Mouse (Mus musculus): ENCODE data around the gene Stat1.

Stat1 gene

DNA sequence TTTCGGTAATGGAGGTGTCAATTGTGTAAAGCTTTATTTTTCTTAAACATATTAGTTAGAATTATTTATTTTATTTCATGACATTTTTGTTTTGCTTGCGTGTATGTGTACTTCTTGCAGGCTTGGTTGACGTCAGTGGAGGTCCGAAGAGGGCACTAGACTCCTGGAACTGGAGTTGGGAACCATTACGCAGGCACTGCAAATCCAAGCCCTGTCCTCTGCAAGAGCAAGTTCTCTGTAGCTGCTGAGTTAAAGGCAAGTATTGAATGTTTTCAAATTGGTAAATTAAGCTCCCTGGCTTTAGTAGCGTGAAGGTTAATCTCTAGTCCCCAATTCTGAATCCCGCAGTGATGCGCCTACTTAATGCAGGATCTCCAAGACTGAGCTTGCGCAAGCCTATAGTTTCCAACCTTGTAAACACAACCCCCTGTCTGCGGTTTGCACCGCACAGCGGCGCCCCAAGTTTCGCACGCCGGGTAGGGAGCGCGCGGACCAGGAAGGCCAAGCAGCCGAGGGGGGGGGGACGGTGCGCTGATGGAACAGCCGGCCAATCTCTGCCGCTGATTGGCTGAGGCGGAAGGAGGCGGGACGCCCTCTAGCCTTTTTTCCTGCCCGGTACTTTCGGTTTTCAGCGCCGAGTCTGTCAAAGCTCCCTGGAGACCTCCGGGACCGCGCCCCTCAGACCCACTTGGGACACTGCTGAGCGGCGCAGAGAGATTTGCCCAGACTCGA, at the start of gene Stat1:
TSS of gene Stat1 (plus strand) at position 581 of the 732 bp plus-strand sequence.
- DNase-seq (ENCODE audit: low spot score): peak; percentile 77

DNA sequence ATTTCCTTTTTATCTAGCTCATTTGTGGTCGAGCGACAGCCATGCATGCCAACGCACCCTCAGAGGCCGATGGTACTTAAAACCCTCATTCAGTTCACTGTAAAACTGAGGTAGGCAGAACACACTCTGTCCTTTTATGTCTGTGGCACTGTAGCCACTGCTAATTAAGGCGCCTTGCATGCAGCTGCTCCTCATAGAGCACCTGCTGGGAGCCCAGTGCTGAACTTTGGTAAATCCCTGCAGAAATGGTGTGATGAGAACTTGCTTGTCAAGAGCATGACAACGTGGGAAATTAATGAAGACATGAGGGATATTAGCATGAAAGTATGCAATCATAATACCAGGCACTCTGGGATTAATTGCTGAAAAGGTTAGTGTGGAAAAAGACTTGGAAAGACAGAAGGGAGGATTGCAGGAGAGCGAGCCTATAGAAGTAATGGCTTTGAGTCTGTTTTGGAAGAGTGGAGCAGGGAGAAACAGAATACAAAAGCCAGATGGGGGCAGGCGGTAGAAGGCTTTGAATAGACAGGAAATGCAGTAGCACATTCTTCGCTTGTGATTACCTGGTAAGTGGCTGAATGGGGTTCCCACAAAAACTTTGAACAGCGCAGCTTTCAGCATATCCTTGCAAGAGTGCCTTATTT, 39.4 kb upstream of the Stat1 start:
- no peak for DNase-seq (ENCODE audit: low spot score)

GRCm38 (mm10) chr1:52080375-52080774, 38.9 kb upstream of the Stat1 start:
- DNase-seq (ENCODE audit: low spot score): no peak

DNA sequence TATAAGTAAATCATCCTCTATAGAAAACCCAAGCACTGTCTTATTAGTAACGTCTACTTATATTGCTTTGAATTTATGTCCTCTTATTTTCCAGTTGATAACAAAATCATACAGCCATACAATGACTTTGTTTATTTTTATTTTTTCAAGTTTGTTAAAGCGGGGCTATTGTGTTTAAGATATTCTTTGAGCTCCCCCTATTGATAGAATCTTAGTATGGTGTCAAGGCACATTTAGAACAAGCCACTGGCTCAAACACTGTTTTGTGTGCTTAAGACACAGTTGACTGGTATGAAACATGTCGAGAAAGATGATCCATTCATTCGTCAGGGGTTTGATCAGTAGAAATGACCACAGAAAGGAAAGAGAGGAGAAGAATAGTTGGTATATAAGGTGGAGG, 33.0 kb upstream of the Stat1 start:
- no peak for DNase-seq (ENCODE audit: low spot score)

- no peak for DNase-seq (ENCODE audit: low spot score)
These were observed 32.1 kb upstream of the Stat1 start for GRCm38 (mm10) chr1:52087128-52087527.

- no peak for DNase-seq (ENCODE audit: low spot score)
These were observed 30.6 kb upstream of the Stat1 start for GRCm38 (mm10) chr1:52088634-52089033.

DNA sequence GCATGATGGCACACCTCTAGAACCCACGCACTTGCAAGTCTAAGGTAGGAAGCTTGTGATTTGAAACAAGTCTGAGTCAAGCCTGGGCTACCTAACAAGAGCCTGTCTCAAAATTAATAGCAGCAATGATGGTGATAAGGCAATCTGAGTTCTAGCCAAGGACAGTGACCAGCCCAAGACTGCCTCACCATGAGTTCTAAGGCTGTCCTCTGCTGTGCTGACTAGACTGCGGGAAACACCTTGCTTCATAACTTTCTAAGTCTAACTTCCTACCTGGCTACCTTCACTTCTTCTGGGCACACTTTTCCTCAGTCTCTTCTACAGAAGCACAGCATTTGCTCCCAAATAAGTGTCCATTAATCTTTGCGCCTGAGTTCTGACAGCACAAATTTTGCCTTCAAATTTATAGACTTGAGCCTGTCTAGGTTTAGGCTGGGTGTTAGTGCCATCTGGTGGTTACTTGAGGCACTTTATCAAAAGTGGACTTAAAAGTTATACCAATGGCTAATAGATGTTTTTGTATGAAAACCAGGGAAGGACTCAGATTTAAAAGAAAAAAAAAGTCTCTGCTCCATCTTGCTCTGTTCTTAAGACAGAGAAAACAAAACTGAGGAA, 20.5 kb upstream of the Stat1 start:
- no peak for DNase-seq (ENCODE audit: low spot score)

GRCm38 (mm10) chr1:52100496-52100895, 18.7 kb upstream of the Stat1 start:
- DNase-seq (ENCODE audit: low spot score): no peak

GRCm38 (mm10) chr1:52102795-52103194, 16.4 kb upstream of the Stat1 start:
- no peak for DNase-seq (ENCODE audit: low spot score)

DNA sequence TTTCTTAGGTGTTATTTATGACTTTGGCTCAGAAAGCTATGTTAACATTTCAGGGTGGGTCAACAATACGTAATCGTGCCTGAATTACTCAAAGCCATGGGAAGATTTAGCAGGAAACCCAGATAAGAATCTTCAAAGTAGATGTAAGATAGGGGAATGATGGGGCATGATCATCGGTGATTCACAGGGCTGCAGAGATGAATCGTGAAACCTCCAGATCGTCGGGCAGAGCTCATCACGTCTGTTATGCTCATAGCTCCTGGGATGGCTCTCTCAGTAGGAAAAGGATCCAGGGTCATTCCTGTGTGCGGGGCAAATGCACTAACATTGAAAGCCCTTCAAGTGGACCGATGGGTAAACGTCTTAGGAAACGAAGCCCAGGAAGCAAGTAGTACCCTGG, 12.0 kb upstream of the Stat1 start:
- no peak for DNase-seq (ENCODE audit: low spot score)

GRCm38 (mm10) chr1:52111217-52111616, 8.0 kb upstream of the Stat1 start:
- no peak for DNase-seq (ENCODE audit: low spot score)

DNA sequence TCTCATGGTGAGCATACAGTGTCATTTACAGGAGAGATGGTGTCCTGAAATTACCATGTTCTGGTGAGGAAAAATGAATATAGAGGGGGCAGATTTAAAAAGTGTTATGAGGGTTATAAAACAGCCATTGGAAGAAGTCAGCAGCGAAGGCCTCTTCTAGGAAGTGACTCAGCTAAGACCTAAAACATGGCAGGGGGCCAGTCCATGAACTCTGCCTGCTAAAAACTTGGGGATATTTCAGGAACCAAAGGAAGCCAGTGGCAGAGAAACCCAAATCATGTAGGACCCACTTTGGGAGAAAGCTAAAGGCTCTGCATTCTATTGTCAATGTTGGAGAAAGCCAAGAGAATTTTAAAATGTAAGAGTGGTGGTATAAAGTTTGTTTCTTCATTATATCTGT, 6.9 kb upstream of the Stat1 start:
- no peak for DNase-seq (ENCODE audit: low spot score)

- DNase-seq (ENCODE audit: low spot score): no peak
These were observed 6.1 kb upstream of the Stat1 start for GRCm38 (mm10) chr1:52113067-52113665.

GRCm38 (mm10) chr1:52113666-52114069, 5.6 kb upstream of the Stat1 start:
- peak; percentile 97 for DNase-seq (ENCODE audit: low spot score)

GRCm38 (mm10) chr1:52116441-52116840, 2.8 kb upstream of the Stat1 start:
- DNase-seq (ENCODE audit: low spot score): no peak

- no peak for DNase-seq (ENCODE audit: low spot score)
These were observed 1.5 kb upstream of the Stat1 start for GRCm38 (mm10) chr1:52117777-52118176.

GRCm38 (mm10) chr1:52119691-52120090, 451 bp downstream of the Stat1 start:
- no peak for DNase-seq (ENCODE audit: low spot score)

DNA sequence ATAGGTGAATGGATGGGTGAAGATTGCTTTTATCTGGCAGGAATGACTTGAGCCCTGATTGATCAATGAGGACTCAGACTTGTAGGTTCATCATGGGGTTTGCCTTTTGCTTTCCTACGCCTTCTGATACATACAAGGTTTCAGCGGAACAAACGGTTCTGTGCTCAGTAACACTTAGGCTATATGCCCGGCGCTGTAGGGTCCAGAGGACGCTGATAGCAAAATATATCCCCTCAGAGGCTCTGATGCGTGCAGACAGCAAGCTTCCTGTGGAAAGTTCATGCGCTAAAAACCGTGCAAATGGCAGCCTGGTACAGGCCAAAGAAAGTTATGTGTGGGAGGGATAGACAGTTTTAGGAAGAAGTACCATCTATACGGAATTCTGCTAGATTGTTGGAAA, 951 bp downstream of the Stat1 start:
- no peak for DNase-seq (ENCODE audit: low spot score)

DNA sequence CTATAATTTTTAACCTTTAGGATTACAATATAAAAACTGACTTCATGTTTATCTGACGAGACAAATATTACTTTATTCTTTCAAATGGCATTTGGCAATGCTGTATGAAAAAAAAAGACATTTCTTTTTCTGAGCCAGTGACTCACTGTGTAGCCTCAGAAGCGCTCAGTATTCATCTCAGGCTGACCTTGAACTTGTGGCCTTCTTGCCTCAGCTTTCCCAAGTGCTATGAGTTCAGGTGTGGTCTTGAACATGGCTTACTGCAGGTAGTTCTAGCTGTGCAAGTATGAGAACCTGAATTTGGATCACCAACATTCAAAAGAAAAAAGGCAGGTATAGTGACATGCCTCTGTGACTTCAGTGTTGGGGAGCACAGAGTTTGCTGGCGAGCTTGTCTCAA, 1.8 kb downstream of the Stat1 start:
- no peak for DNase-seq (ENCODE audit: low spot score)

- DNase-seq (ENCODE audit: low spot score): no peak
These were observed 5.6 kb downstream of the Stat1 start for GRCm38 (mm10) chr1:52124818-52125217.

DNA sequence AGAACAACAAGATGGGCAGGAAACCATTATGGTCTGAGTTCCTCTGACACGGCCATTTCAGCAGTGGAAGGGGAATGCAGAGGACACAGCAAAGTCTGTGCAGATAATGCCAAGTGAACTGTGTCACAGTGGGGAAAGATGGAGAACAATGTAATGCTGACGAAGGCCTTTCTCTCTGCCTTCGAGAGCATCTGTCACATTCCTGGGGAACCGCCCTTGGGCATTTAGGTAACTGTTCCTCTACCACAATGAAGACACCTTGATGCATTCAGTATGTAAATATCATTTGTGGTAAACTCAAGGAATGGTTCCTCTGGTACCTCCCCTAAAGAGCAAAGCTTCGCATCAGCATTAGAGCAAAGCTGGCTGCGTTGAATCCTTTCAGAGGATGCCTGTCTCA, 8.1 kb downstream of the Stat1 start:
- DNase-seq (ENCODE audit: low spot score): no peak

DNA sequence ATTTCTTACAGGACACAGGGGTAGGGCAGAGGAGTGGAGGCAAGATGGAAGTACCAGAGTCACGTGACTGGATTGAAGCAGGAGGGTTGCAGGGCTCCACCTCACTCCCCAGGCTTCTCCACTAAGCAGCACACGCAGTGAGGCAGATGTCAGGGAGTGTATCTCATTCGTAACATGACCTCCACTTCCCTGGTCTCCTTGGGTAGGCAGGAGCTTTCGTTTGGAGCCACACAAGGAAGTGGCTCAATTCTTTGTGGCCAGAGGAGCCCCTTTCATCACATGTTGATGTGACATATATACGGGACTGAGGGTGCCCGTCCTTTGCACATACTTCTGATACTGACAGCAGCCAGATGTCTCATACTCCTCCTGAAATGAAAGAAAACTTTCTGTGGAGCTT, 10.6 kb downstream of the Stat1 start:
- no peak for DNase-seq (ENCODE audit: low spot score)

- no peak for DNase-seq (ENCODE audit: low spot score)
These were observed 12.6 kb downstream of the Stat1 start for GRCm38 (mm10) chr1:52131787-52132377.

Data from ovary, adult 18-20 months (tissue).